Mouse (Mus musculus) stomach, embryonic 15.5 days (tissue): ENCODE measurements at regions not wholly inside any gene's neighbourhood (a gene's known extent, or its start where the extent isn't known, plus 50 kb on each side); places are given as distances from the start of the nearest gene placed in this dataset.
A peak's percentile ranks its signal among the peaks of the same experiment; 100 is the strongest.
"Not testable (repeated sequence)": the region's sequence is repeated elsewhere in the genome, so short reads cannot be mapped to it uniquely, and the experiment has no call there.

Experiments
- ATAC-seq: fragments of 200-750 bp; cut with Nextera tagmentation; 2 replicates; pipeline ENCODE4 v1.8.0; 2017; ENCODE audit warnings: low read depth, moderate number of reproducible peaks, moderate TSS enrichment; ENCODE audit not compliant: insufficient read depth, low FRiP score
- H3K27ac ChIP-seq: fragments of 300-500 bp; sonication (generic); 2 replicates; pipeline ENCODE4 v1.5.1; 2015; ENCODE audit warnings: mild to moderate bottlenecking, inconsistent platforms
- H3K27me3 ChIP-seq: fragments of 300-500 bp; sonication (generic); replicated peaks from 2 replicates; pipeline ENCODE4 v1.6.1; 2015; ENCODE audit warnings: inconsistent platforms
- H3K36me3 ChIP-seq: fragments of 300-500 bp; sonication (generic); 2 replicates; pipeline ENCODE4 v1.6.1; 2015; ENCODE audit warnings: inconsistent platforms
- H3K4me1 ChIP-seq: fragments of 300-500 bp; sonication (generic); 2 replicates; pipeline ENCODE4 v1.6.1; 2015; ENCODE audit warnings: inconsistent platforms
- H3K4me2 ChIP-seq: fragments of 300-500 bp; sonication (generic); 2 replicates; pipeline ENCODE4 v1.6.1; 2015; ENCODE audit warnings: mild to moderate bottlenecking, inconsistent platforms
- H3K4me3 ChIP-seq: fragments of 300-500 bp; sonication (generic); replicated peaks from 2 replicates; pipeline ENCODE4 v1.5.1; 2015; ENCODE audit warnings: inconsistent platforms
- H3K9ac ChIP-seq: fragments of 300-500 bp; sonication (generic); 2 replicates; pipeline ENCODE4 v1.6.1; 2015; ENCODE audit warnings: inconsistent platforms
- H3K9me3 ChIP-seq: fragments of 300-500 bp; sonication (generic); 2 replicates; pipeline ENCODE4 v1.6.1; 2016; ENCODE audit warnings: inconsistent platforms
- WGBS: fragments of 180-500 bp; shearing (Covaris S2); methylation state at CpG from one replicate; pipeline ENCODE4 v1.1.7; 2015; 5-methylcytosine and 5-hydroxymethylcytosine counted together

DNA sequence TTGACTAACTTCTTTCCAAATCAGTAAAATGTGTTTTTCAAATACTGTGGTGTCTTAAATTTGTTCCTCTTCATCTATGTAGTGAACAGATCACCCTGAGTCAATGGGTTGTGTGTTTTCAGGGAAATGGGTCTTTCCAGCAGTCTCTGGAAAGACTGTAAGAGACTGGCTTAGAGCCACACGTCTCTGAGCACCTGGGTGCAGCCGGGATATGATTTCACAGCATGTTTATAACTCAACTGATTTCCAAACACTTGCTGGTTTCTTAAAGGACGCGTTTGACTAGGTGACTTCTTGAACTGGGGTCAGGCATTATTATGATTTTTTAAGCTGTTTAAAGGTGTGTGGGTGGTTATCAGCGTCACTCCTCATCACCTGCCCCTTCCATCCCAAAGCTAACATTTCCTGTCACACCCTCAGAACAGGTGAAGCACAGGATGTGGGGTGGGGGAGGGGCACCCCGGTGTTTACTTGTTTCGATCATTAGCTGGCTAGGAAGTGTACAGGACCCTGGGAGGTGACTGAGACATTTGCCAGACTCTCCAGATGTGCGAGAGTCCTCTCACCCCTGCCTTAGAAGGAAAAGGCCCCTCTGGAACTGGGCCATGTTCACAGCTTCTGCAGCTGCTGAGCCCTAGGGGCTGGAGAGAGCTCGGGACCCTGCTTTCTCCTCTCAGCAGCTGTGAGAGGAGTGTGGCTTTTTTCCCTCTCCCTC is 229.8 kb downstream of the Cd109 start:
- WGBS, result 16% methylated on average over 9 of the region's 9 CpGs
- Histone ChIP-seq H3K27ac (no peak overlapping the region), H3K36me3 (no peaks in the 10 kb centered on the region), H3K9ac (no peak overlapping the region), H3K27me3 (no peaks in the 10 kb centered on the region), H3K9me3 (no peaks in the 10 kb centered on the region), H3K4me1 (peaks cover 10% of the 10 kb centered on the region; the same call in 1 of the 2 replicates), H3K4me2 (no peak overlapping the region; the same call in 1 of the 2 replicates), H3K4me3 (no peak overlapping the region)
- peak; percentile 73; the same call in 1 of the 2 replicates for ATAC-seq

DNA sequence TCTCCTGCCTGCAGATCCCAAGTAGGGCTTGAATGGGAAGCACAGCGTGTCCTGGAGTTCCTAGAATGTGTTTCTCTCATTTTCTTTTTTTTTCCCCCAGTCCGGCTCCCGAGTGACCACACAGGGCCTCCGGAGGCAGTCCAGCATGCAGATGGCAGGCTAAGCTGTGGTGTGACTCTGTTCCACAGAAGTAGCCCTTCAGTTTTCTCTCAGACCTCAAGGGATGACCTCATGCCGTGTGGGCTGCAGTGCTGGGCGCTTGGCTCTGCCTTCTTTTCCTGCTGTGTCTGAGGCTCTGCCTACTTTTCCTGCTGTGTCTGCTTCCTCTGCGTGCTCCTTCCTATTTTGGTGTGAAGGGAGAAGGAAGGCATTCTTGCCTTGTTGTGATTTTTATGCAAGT is 230.8 kb downstream of the Cd109 start:
- Histone ChIP-seq H3K27ac (peak overlapping the region; percentile 65), H3K4me3 (no peak overlapping the region), H3K4me2 (peak overlapping the region; percentile 17; the same call in 1 of the 2 replicates), H3K9me3 (no peaks in the 10 kb centered on the region), H3K9ac (no peak overlapping the region), H3K27me3 (no peaks in the 10 kb centered on the region), H3K36me3 (no peaks in the 10 kb centered on the region), H3K4me1 (peaks cover 10% of the 10 kb centered on the region; the same call in 1 of the 2 replicates)
- ATAC-seq, result no peak; the same call in 1 of the 2 replicates
- 35% methylated on average over 7 of the region's 7 CpGs for WGBS

DNA sequence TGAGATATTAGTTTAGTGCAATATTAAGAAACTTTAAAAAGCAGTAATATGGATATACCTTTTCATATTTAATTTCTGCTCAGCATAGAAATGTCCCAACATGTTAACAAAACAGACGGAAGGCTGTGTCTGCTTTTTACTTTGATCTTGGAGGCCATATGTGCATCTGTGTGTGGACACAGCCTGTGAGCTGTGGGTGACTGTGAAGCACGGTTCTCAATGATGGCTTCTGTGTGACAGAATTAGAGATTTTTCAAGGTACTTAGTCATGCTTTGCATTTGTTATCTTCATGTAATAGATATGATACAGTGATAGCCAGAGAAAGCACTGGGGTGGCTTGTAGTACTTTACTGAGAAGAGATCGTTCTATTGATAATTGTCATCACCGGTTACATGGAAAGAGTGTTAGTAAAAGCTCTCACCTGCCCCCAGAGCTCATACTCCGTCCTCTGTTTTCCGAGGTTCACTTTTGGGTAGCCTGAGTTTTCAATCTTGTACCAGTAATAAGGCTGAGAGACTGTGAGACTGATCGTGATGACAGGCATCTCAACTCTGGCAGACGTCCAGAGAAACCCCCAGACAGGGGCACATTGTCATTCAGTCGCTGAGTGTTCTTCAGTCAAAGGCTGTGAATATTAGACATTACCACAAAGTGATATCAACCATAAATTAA is 232.7 kb downstream of the Cd109 start:
- Histone ChIP-seq H3K36me3 (no peaks in the 10 kb centered on the region), H3K4me1 (peaks cover 10% of the 10 kb centered on the region; the same call in 1 of the 2 replicates), H3K9ac (no peak overlapping the region), H3K9me3 (no peaks in the 10 kb centered on the region), H3K27me3 (no peaks in the 10 kb centered on the region), H3K4me3 (no peak overlapping the region), H3K27ac (no peak overlapping the region), H3K4me2 (no peak overlapping the region)
- 68% methylated on average over 9 of the region's 9 CpGs for WGBS
- no peak for ATAC-seq

DNA sequence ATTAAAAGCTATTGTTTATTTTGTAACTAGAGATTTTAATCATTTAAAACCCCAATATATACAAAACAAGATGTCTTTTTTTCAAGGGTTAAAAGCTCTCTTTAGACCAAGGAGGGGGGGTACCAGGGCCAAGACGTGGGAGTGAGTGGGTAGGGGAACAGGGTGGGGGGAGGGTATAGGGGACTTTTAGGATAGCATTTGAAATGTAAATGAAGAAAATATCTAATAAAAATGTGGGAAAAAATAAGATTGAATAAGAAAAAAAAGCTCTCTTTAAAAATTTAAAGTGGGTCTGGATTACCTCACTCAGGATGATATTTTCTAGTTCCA is 233.2 kb downstream of the Cd109 start:
- ATAC-seq, H3K36me3 ChIP-seq, H3K4me2 ChIP-seq, H3K4me1 ChIP-seq, H3K27me3 ChIP-seq, H3K27ac ChIP-seq, H3K4me3 ChIP-seq, H3K9ac ChIP-seq, H3K9me3 ChIP-seq: not testable (repeated sequence)
- 40% methylated on average over 1 of the region's 1 CpGs for WGBS

DNA sequence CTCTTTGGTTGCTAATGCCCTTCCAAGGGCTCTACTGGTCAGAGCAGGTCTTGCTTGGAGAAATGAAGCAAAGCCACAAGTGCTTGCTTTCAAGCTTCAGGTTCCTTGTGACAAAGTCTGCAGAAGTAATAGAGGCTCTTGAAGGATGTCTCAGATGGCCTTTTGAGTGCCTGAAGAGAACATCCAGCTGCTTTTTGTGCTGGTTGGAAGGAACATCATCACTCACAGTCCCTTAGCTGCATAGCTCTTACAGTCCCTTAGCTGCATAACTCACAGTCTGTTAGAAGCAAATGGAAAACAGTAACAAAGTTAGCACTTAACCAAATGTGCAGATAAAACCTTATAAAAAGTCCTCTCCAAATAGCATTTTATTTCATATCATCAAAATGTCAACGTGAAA is 241.6 kb downstream of the Cd109 start:
- Histone ChIP-seq H3K27me3 (no peaks in the 10 kb centered on the region), H3K4me2 (no peak overlapping the region), H3K4me3 (no peak overlapping the region), H3K27ac (no peak overlapping the region), H3K9ac (no peak overlapping the region), H3K4me1 (no peaks in the 10 kb centered on the region), H3K9me3 (no peaks in the 10 kb centered on the region), H3K36me3 (no peaks in the 10 kb centered on the region)
- no peak for ATAC-seq
- WGBS, result 85% methylated on average over 1 of the region's 1 CpGs

DNA sequence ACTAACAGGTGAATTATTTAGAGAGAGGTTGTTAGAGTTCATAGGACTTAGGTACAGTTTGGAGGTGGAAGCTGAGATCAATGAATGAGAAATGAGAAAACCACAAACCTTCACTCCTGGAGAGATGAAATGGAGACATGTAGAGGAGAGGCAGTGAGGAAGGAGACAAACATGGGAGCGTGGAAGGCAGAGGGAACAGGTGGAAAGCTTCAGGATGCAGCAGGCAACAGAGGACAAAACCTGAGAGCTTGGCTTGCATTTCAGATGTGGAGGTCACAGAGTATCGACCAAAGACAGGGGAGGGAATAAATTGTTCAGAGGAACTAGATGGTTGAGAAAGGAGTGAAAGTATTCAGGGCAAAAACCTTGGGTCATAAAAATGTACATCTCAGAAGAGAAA is 244.6 kb downstream of the Cd109 start:
- Histone ChIP-seq H3K27ac (no peak overlapping the region), H3K4me1 (no peaks in the 10 kb centered on the region), H3K9ac (no peak overlapping the region), H3K4me2 (no peak overlapping the region), H3K9me3 (no peaks in the 10 kb centered on the region), H3K4me3 (no peak overlapping the region), H3K36me3 (no peaks in the 10 kb centered on the region), H3K27me3 (no peaks in the 10 kb centered on the region)
- ATAC-seq, result no peak
- WGBS, result 56% methylated on average over 2 of the region's 2 CpGs

DNA sequence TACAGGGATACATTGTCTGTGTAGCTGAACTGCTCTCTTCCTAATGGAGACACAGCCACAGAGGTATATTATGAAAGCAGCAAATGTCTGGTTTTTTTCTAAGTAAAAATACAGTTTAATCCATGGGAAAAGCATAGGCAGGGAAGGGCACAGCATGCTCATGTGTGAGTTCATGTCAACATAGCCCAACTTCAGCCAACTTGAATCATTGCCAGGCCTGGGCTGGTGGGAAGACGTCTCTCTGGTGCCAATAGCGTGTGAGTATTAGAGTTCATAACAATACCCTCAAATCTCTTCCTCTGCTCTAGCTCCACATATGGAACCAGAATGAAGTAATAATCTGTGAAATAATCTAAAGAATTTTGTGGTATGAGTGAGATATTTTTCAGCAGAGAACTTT is 257.2 kb downstream of the Cd109 start:
- Histone ChIP-seq H3K9me3 (no peaks in the 10 kb centered on the region), H3K36me3 (no peaks in the 10 kb centered on the region), H3K4me2 (no peak overlapping the region), H3K4me1 (no peaks in the 10 kb centered on the region), H3K27me3 (no peaks in the 10 kb centered on the region), H3K4me3 (no peak overlapping the region), H3K27ac (no peak overlapping the region), H3K9ac (no peak overlapping the region)
- no peak for ATAC-seq
- 52% methylated on average over 2 of the region's 2 CpGs for WGBS

DNA sequence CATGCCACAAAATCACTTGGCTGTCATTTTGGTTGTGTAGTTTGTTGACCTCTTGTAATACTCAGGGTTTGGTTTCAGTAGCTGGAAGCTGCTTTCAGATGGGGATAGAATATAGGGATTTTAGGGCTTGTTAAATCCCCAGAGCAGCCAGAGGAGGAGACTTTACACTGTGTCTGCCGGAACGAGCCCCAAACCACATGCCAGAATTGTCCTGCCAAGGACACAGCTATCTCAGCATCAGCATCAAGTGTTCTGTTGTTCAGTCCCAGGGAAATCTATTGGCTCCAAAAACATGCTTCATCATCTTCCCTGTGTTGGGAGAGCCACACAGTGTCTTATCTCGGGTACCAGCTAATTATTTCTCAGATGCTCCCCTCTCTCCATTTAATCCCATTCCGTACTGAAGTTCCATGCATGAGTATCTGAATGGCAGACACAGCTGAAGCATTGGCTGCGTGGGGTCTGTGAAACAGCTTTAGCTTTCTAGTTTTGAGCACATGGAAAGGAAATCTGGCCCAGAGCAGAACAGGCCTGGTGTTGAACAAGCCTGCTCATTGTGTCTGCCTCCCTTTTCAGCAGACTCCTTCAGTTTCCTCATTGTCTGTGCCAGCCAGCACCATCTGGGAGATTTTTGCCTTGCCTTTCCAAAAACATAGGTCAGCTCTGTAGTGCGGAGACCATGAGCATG is 264.8 kb downstream of the Cd109 start:
- WGBS, result 59% methylated on average over 6 of the region's 6 CpGs
- H3K4me1 ChIP-seq, result 0 out of 2 replicates have a peak, but pooled peaks cover 4% of the 10 kb centered on the region
- no peaks in the 10 kb centered on the region for H3K9me3 ChIP-seq
- H3K27me3 ChIP-seq, result no peaks in the 10 kb centered on the region
- H3K27ac ChIP-seq, result no peak overlapping the region
- H3K9ac ChIP-seq, result no peak overlapping the region
- ATAC-seq, result no peak; the same call in 1 of the 2 replicates
- no peak overlapping the region for H3K4me2 ChIP-seq
- H3K36me3 ChIP-seq, result no peaks in the 10 kb centered on the region
- H3K4me3 ChIP-seq, result no peak overlapping the region

DNA sequence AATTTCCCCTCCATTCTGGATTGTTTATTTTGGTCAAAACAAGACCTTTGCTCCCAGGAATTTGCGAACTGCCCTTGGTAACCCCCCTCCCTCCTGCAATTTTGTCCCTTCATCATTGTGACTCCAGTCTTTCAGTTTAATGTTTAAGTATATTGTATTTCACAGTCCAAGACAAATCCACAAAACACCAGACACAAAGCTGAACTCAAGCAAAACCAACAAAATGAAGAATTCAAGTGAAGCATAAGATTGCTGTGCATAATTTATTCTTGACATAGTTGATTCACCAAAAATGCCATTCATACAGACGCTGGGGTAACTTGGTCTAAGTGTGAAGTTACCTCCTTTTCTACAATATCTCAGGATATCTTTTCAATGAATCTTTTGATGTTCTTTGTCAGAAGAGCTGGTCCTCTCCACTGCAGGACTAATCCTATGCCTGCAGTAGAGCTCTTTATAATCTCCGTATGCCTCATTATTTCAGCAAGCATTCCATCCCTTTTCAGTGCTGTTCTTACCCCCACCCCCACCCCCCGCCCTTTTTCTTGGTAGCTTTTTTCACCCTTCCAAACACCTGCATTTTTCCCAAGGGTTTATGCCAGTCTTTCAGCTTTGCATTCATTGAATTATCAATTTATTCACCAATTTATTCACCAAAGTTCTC is 265.4 kb downstream of the Cd109 start:
- no peaks in the 10 kb centered on the region for H3K36me3 ChIP-seq
- H3K9me3 ChIP-seq, result no peaks in the 10 kb centered on the region
- H3K4me3 ChIP-seq, result no peak overlapping the region
- no peaks in the 10 kb centered on the region for H3K27me3 ChIP-seq
- no peak overlapping the region for H3K9ac ChIP-seq
- 0 out of 2 replicates have a peak, but pooled peaks cover 4% of the 10 kb centered on the region for H3K4me1 ChIP-seq
- ATAC-seq, result no peak
- H3K27ac ChIP-seq, result no peak overlapping the region
- no peak overlapping the region for H3K4me2 ChIP-seq
- 51% methylated on average over 4 of the region's 4 CpGs for whole genome bisulfite sequencing

DNA sequence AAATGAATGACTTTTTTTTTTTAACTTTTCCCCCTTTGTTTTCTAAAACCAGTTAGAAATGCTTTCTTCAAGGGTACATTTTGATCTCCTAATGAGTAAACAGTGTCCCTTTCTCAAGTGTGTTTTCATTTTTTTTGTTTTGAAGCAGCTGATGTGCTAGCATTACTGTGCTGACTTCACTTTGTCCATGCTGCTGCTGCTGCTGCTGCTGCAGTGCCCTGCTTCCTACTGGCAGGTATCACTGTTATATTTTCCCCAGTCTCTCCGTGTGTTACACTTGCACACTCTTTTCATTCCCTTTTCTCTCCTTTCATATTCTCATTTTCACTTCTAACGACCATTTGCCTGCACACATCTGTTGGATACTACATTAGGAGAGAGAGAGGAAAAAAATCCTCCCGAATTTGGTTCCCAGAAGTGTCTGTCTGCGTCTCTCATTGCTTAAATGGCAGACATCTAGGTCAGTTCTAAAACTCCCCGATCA is 266.0 kb downstream of the Cd109 start:
- no peaks in the 10 kb centered on the region for H3K27me3 ChIP-seq
- no peak for ATAC-seq
- H3K27ac ChIP-seq, result no peak overlapping the region
- H3K9me3 ChIP-seq, result no peaks in the 10 kb centered on the region
- 0 out of 2 replicates have a peak, but pooled peaks cover 4% of the 10 kb centered on the region for H3K4me1 ChIP-seq
- no peak overlapping the region for H3K9ac ChIP-seq
- H3K36me3 ChIP-seq, result no peaks in the 10 kb centered on the region
- 62% methylated on average over 5 of the region's 5 CpGs for WGBS
- H3K4me2 ChIP-seq, result no peak overlapping the region
- no peak overlapping the region for H3K4me3 ChIP-seq

DNA sequence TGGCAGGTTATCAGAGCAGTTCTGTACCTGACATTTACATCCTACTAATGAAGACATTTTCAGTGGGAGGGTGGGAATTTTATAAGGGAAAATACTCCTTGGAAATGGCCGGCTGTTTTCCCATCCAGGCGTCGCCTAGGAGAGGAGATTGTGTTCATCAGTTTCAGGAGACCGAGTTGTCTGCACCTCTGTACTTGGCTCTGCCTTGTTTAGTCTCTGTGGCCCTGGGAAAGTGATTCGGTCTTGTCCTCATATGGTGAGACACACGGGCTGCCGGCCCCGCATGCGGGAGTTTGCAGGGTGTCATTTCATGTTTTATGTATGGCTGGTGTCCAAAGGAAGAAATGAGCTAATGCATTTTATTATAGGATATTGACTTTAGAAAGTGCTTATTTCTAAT is 287.9 kb downstream of the Cd109 start:
- Histone ChIP-seq H3K9ac (no peak overlapping the region), H3K4me1 (no peaks in the 10 kb centered on the region), H3K27me3 (no peaks in the 10 kb centered on the region), H3K4me3 (no peak overlapping the region), H3K36me3 (no peaks in the 10 kb centered on the region), H3K4me2 (no peak overlapping the region), H3K27ac (no peak overlapping the region), H3K9me3 (no peaks in the 10 kb centered on the region)
- no peak for ATAC-seq
- 54% methylated on average over 9 of the region's 9 CpGs for WGBS

DNA sequence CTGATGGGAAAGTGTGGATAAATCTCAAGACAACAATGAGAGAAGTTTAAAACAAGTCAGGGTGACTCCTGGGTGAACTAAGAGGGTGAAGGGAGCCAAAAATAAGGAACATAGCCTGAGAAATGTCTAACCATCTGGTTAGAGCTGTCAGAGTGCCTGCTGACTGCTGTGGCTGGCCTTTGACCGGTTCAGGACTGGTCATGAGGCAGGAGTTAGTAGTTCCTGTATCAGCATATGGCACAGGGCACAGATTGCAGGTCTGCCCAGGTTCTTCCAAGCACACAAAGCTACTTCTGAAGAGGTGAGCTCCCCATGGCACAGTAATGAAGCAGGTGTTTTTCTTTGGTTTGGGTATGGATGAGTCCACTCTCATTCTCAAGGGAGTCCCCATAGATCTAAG is 302.0 kb downstream of the Cd109 start:
- Histone ChIP-seq H3K27ac (no peak overlapping the region), H3K4me1 (no peaks in the 10 kb centered on the region), H3K36me3 (no peaks in the 10 kb centered on the region), H3K4me3 (no peak overlapping the region), H3K4me2 (no peak overlapping the region), H3K27me3 (no peaks in the 10 kb centered on the region), H3K9ac (no peak overlapping the region), H3K9me3 (no peaks in the 10 kb centered on the region)
- WGBS, result 90% methylated on average over 1 of the region's 1 CpGs
- no peak for ATAC-seq
